Mouse (Mus musculus): Measurements from ENCODE around the gene Ppfia4.

Ppfia4 gene

GRCm38 (mm10) chr1:134332770-134333271 is at the start of gene Ppfia4:
Ppfia4 (minus strand) TSS chr1:134332928.
- peak in 1 of 2 experiments; percentile 24 for DNase-seq (ENCODE audit: low spot score in 2 of 2)

- no peak for DNase-seq (ENCODE audit: low spot score in 2 of 2)
These were observed 49.3 kb upstream of the Ppfia4 start for GRCm38 (mm10) chr1:134381795-134382625.

GRCm38 (mm10) chr1:134381051-134381450 is 48.3 kb upstream of the Ppfia4 start:
- DNase-seq (ENCODE audit: low spot score in 2 of 2): no peak

DNA sequence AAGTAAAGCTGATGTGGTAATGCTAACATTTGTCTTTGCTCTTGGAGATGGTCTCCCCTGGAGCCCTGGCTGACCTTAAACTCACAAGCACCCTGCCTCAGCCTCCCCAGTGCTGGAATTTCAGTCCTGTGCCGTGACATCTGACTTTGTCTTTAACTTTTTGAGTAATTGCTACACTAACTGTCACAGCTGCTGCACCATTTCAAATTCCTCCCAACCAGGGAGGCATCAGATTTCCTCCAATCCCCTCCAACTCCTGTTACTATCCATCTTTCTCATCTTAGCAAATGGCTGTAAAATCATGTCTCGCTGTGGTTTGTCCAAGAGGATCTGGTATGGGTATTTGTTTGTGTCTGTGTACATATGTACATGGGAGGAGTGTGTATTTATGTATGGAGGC is 41.4 kb upstream of the Ppfia4 start:
- DNase-seq (ENCODE audit: low spot score in 2 of 2): no peak

GRCm38 (mm10) chr1:134368777-134369337 is 36.1 kb upstream of the Ppfia4 start:
- DNase-seq (ENCODE audit: low spot score in 2 of 2): peak; percentile 22 to 48

GRCm38 (mm10) chr1:134365491-134365890 is 32.8 kb upstream of the Ppfia4 start:
- no peak for DNase-seq (ENCODE audit: low spot score in 2 of 2)

DNA sequence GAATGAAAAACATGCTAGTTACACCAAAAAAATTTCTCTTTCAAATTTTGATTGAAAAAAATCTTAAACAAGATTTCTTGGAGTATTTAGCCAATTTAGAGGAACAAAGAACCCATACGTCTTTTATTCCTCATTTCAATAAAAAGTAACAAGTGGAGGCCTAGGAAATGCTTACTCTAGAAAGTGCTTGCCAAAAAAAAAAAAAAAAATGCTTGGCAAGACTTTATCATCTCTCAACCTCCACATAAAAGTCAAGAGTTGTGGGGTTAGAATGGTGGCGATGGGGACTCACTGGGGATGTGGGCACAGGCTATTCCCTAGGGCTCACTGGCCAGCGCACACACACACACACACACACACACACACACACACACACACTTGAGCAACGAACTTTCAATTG is 30.5 kb upstream of the Ppfia4 start:
- DNase-seq (ENCODE audit: low spot score in 2 of 2): no peak

DNA sequence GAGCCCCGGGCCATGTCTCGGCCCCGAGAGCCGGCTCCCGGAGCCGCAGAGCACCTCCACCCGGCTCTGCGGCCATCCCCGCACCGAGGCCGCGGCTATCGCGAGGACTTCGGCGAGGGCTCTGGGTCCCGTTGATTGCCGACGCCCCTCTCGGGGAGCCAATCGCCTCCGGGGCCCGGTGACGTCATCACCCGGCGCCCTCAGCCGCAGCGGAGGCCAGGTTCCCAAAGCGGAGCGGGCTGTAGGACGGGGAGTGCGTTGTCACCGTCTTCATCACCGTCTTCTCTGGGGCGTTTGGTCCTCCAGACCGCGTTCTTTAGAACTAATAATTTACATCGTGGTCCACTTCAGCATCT is 29.1 kb upstream of the Ppfia4 start, which contains the start of gene Tmem183a:
TSS of gene Tmem183a (minus strand) at position 123 of the 356 bp plus-strand sequence.
- DNase-seq (ENCODE audit: low spot score in 2 of 2): peak; percentile 93 to 95

DNA sequence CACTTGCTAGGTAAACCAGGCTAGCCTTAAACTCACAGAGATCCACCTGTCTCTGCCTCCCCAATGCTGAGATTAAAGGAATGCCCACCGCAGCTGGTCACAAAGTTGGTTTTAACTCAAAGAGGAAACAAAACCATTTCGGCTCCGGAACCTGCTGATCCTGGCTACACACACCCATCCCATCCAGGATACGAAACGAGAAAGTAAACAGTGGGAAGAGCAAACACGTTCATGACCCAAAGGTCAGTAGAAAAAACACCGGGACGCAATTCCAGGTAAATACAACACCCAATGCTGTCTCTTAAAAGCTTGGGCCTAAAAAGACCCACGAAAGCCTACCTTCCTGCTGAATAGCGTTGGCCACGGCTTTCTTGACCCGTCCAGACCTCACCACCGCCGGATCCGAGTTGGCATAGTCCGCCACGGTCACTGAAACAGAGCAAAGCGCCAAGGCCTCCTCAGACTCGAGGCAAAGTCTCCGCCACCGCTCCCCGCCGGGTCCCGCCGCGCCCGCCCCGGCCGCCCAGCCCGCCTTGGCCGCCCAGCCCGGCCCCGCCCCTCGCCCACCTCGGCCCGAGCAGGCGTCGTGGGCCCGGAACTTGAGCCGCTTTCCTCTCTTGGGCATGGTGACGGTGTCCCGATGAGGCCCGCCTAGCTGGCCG is 28.6 kb upstream of the Ppfia4 start:
- no peak for DNase-seq (ENCODE audit: low spot score in 2 of 2)

DNA sequence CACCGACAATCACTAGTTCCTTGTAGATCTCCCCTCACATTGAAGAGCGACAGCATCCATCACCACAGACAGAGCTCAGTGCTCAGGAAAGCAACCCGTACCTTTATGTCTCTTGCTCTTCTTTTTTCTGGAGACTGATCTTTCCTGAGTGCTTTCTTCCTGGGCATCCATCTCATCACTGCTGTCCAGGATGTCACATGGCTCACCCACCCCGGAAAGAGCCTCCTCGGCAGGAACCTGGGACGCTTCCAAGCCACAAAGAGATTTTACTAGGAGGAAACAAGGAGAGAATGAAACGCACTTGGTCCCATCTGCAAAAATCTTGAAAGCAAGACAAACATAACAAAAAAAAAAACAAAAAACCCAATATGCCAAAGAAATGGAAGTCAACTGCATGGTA is 27.9 kb upstream of the Ppfia4 start:
- DNase-seq (ENCODE audit: low spot score in 2 of 2): no peak

DNA sequence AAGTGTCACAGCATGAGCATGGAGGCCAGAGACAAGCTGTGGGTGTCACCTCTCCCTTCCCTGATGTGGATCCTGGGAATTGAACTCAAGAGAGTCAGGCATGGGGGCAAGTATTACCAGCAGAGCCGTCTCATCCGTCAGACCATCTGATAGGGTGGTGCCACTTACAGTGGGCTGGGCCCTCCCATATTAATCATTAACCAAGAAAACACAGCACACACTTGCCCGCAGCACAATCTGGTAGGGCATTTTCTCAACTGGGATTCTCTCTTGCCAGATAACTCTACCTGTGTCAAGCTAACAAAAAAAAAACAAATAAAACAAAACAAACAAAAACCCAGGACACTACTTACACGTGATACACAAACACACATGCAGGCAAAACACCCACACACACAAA is 24.7 kb upstream of the Ppfia4 start:
- no peak for DNase-seq (ENCODE audit: low spot score in 2 of 2)

DNA sequence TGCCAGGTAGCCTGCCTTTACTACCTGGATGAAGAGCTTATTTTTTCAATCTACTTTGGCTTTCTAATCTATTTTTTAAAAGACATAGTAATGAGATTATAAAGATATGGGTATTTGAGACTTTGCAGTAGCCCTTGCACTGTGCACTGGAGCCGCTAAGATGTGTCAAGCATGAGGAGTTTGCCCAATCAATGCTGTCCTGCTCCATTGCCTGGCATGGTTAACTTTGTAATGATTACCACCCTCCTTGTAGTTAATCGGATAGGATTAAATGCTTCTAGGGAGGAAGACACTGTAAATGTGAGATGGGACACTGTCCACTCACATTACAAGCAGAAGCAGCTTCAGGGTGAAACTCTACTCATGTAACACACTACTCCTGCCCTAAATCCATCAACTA is 20.6 kb upstream of the Ppfia4 start:
- DNase-seq (ENCODE audit: low spot score in 2 of 2): no peak

DNA sequence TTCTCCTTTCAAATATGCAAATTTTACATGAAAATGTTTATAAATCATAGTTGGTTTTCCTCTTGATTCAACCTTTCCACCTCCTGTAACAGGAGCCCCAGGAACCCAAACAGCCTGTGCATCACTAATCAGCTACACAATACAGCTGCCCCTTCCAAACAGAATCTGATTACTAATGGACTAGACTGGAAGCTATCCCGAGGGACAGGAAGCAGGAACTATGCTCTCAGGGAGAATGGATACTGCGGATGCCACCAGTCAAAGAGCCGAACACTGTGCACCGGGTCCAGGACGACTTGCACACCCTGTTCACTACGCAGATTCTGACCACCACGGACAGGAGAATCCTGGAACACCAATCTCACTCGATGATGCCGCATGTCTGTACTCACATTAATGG is 15.1 kb upstream of the Ppfia4 start:
- no peak for DNase-seq (ENCODE audit: low spot score in 2 of 2)

GRCm38 (mm10) chr1:134345075-134345474 is 12.3 kb upstream of the Ppfia4 start:
- DNase-seq (ENCODE audit: low spot score in 2 of 2): no peak

- DNase-seq (ENCODE audit: low spot score in 2 of 2): peak; percentile 76 to 84
These were observed 11.6 kb upstream of the Ppfia4 start for GRCm38 (mm10) chr1:134344005-134344950.

DNA sequence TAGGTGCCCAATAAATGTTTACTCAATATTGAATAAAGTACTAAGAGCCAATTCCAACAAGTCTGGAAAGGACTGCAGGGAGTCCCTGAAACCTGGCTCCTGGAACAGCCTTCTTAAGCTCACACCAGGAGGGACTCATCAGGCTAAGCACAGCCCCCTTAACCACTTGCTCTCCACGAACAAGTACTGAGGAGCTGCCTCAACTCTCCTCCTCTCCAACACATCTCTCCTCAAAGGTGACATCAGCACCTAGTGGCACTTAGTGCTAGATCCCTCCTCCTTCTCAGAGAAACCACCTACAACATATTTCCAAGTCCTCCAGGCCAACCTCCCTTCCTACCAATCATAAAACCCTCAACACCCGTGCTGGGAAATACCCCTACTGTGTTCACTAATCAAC is 10.8 kb upstream of the Ppfia4 start:
- no peak for DNase-seq (ENCODE audit: low spot score in 2 of 2)

- no peak for DNase-seq (ENCODE audit: low spot score in 2 of 2)
These were observed 10.1 kb upstream of the Ppfia4 start for GRCm38 (mm10) chr1:134342781-134343310.

GRCm38 (mm10) chr1:134342278-134342664 is 9.5 kb upstream of the Ppfia4 start:
- no peak for DNase-seq (ENCODE audit: low spot score in 2 of 2)

DNA sequence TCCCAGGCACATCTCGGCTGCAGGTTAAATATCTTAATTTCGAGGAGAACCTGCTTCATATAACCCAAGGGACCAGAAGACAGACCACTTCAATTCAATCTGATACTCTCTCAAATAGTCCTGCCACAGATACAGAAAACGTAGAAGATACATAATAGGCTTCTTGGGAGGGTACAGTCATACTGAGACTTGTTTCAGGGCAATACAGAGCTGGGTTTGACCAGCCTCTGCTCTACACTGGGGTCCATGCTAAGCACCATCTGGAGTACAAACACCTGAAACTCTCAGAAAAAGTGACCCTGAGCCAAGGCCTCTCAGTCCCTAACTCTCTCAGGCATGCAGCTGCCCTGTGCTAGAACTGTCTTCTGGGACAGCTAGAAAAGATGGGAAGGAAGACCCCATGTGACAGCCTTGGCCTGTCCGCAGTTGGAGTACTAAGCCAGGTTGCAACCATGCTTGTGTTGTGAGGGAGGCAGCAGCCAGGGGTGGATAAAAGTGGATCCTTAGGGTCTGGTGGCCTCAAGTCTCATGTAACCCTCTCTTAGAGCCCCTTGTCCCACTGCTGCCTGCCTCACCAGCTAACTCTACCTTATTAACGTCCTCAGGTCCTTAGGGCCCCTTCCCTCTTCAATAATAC is 9.0 kb upstream of the Ppfia4 start:
- no peak for DNase-seq (ENCODE audit: low spot score in 2 of 2)

- no peak for DNase-seq (ENCODE audit: low spot score in 2 of 2)
These were observed 7.3 kb upstream of the Ppfia4 start for GRCm38 (mm10) chr1:134339757-134340619.

All from natural killer cell, adult 2 months (primary cell).